Mouse (Mus musculus) thymus, postnatal 4 days (tissue): ENCODE measurements at regions not wholly inside any gene's neighbourhood (a gene's known extent, or its start where the extent isn't known, plus 50 kb on each side); places are given as distances from the start of the nearest gene placed in this dataset.

Experiments
- DNase-seq: peaks from one replicate; pipeline ENCODE4 v3.0.0; 2021

DNA sequence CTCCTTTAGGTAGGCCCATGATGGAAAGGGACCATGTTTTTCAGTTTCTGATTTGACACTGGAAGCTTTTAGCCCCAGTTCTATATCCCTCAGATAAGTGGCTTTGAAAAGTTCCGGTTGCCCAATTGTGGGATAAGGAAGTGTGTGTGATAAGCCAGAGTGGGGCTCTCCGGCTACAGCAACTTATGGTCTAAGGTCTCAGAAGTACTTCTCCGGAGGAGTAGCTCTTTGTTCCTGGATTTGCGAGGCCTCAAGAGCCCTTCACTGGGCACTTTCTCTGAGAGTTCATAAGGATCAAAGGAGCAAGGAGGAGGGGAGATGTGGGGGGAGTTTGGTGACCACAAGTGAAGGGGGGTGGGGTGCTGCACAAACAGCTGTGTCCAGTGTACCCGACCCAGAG is 118.3 kb upstream of the Id2 start:
- DNase-seq, result no peak

DNA sequence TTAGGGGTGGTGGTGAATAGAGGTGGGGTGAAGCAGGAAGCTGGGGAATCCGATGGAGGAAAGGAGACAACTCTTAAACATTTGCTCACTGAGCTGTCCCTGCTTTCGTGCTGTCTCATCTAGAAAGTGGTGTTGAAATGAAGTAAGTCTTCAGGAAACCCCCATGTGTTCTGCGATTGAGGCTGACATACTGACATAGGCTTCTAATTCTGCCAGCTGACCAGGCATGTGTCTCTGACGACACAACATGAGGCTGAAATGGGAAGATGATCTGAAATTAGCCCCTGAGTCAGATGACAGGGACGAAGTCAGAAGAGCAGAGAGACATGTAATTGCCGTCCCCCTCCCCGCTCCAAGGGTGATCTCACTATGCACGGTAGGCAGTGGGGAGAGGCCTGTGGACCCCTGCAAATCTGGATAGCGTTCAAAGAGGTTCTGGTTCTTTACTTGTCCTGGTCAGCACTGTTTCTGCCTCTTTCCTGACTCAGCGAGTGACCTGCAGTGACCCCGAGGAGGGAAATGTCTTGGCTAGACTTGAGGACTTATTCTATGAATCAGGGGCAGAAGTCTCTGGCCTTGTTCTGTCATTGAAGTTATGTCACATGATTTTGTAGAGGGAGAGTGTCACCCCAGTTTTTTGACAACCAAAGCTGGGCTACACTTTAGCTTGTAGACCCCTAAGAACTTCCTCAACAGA is 117.0 kb upstream of the Id2 start:
- DNase-seq, result no peak

DNA sequence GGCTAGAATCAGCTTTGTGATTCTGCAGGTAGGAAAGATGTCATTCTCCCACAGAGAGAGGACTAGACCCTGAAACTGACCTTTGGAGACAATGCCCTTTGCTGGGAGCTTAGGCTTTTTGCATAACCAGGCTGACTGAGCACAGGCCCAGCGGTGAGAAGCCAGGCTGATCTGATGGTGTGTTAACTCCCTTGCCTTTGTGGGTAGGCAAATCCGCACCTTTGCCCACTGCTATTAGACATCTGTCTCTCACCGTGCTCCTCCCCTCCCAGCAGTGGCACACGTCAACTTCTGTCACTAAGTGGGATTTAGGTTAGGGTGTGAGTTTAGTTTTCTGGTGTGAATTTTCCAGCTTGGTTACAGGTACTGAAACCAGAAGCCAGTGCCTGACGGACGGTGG is 114.4 kb upstream of the Id2 start:
- DNase-seq, result no peak

DNA sequence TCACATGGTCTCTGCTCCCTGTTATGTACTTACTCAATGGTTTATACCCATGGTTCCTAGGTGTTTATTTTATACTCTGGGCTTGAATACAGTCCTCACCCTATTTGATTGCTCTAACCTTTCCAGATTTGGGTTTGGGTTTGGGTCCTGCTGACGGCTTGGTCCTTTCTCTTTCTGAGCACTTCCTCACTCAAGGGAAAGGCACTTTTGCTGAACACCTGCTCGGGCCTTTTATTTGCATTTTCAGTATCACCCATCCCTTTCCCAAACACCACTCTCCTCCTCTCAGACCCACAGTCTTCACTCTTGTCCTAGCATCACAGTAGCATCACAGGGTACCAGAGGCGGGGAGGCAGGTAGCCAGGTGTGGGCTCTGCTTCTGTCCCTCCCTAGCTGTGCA is 113.7 kb upstream of the Id2 start:
- DNase-seq, result no peak

DNA sequence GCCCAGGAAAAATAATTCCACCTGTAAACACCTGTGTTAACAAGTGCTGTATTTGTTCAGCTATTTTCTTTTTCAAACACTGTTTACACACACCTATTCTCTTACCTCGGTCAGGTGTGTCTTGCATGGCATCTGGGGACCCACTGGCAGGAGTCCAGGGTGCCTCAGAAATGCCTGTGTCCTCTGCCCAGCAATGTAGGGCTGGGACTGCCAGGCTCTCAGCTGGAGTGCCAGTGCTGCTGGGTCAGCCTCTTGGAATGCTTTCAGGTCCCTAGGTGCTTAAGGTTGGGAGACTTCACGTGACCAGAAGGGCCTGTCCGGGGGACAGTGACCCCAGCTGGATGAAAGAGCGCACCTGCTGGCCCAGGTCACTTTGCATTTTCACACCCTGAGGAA is 112.4 kb upstream of the Id2 start:
- no peak for DNase-seq

DNA sequence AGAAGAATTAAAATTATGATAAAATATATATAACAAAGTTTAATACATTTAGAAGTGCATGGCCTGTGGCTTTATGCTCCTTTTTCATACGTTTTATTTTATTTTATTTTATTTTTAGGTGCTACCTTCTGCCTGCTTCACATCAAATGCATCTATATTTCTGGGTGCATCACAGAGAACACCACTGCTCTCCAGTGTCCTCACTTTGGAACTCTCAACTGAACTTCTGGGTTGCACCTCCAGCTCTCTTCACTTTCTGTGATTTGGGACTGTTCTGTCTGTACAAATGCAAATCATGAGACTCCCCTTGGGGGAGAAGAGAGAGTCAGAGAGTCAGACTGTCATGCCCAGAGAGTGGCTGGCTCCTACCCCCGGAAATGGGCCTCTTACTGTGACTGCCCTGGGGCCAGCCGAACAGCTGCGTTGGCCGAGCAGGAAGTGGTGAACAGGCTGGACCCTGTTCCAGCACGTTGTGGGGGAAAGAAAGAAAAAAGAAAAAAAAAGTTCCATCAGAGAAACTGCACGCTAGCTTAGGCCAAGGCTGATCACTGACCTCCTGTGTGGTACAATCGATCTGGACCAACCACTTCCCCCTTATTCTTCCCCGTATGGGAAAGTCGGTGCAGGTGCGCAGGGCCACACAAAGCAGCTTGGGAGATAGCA is 111.9 kb upstream of the Id2 start:
- no peak for DNase-seq

DNA sequence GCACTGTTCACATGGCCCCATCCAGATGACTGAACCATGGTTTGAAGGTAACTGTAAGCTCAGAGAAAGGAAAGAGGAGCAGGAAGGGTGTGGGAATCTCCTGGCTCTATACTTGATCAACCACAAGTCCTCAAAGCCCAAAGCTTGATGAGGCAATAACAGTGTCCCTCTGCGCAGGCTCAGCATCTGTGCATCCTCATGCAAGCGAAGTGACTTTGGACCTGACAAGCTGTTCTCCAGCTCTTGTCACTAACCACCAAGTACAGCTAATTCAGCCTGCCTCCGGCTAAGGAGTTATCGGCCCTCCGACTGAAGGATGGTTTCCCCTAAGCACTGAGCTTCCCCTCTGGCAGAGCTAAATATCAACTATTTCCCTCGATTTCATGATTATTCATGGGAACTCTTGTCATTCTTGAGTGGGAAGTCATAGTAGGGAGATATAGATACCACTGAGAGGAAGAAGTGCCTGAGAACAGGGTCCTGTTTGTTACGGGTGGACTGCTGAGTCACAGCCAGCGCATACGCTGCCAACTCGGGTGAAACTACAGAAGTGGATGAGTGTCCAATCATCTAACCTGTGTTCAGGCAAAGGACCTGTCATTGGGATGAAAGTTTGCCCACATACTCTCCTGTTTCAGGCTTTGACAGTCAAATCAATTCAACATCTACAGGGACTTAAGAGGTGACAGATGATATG is 106.6 kb upstream of the Id2 start:
- DNase-seq, result no peak

DNA sequence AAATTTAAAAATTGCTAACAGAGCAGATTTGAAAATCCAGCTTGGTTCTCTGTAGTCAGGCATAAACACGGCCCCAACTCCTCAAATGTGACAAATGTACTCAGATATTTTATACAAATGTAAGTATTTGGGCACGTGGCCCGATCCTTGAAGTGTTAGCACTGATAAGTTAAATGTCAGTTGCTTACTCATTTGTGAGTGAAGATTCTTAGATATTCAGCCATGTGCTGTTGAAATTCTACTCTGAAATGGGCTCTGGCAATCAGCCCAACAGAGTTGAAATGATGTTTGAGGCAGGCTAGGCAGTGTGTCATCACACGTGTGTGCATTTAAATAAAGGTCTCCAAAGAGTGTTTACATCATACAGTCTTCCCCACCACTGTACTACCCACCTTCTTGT is 103.2 kb upstream of the Id2 start:
- DNase-seq, result no peak

DNA sequence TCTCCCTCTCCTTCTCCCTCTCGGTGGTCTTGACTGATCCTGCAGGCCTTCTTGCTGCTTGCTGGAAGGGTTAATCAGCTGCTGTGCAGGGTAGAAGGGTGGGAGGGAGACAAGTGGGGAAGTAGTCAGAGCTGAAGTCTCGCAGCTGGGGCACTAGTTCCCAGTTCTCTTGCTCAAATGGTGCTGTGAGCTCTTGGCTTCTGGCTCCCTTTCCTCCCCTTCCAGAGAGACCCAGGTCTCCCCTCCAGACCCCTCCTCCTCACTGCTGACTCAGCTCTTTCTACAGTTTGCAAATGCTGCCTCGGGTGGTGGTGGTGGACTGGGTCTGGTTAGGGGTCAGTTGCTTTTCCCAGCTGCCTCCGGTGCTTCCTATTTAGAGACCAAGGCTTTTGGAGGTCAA is 100.8 kb upstream of the Id2 start:
- no peak for DNase-seq

DNA sequence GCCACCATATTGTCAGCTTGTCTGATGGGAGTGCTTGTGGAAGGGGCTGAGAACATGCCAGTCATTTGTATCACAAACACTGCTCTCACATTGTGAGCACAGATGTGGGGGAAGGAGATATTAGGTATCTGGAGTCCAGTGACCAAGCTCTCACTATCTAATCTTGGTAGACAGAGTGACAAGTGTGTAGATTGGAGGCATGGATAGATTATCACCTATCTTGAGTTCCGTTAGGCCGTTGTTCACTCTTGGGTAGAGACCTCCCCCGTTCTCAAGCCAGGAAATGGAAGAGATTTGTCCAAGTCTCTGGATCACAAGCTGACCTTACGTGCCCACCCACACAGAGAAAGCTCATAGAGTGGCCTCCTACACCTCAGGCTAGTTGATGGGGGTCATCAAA is 99.1 kb upstream of the Id2 start:
- no peak for DNase-seq

DNA sequence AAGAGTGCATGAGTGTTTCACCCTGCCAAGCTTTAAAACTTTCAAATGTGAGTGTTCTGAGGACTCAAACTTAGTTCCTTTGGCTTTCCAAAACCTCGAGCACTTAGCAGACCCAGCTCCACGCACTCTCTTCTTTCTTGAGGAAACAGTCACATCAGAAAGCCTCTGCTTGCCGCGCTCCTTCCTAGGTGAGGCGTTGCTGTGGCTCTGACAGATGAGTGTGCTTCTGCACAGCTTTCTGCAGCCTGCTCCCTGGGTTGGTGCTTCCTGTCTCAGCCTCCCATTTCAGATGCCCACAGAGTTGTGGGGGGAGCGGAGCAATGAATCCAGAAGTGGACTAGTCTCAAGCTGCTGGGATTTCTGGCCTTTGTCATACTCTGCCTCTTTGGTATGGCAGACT is 95.3 kb upstream of the Id2 start:
- DNase-seq, result peak; percentile 48

DNA sequence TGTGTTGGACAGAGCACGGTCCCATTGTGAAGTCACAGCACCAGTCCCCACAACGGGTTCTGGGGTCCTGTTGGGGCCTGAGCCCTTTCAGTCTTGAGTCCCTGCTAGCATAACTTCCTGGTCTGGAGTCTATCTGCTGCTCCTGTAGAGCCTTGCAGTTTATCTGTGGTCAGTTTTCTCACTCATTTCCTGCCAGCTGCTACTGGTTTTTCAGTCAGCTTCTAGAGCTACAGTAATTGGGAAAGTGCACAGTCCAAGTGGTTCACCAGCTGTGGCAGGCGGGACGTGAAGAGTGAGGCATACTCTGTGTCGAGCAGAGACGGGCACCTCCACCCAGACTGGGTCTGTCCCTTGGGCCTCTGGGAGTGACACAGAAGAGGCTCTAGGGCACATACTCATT is 93.4 kb upstream of the Id2 start:
- DNase-seq, result peak; percentile 64

DNA sequence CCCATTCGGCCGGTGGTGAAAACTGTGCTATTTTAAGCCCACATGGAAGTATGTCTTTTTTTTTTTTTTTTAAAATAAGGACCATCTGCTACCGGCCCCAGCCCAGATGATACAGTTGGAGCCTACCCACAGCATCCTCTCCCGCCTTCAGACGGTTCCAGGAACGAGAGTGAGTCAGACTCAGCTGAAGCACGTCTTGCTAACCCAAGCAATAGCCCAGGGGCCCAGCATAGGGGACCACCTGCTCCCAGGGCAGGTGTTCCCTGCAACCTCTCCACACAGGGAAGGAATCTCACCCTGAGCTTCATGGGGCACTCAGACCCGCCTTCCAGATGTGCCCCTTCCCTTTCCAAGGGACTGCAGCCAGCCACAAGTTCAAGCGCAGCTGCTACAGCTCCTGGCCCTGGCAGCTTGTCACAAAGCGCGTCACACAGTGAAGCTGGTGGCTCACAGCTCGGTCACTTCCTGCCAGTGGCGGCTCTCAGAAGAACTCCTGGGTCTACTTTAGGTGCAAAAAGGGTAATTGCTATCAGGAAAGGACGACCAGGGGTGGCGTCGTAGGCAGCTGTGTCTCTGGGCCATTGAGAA is 92.3 kb upstream of the Id2 start:
- DNase-seq, result peak; percentile 76

DNA sequence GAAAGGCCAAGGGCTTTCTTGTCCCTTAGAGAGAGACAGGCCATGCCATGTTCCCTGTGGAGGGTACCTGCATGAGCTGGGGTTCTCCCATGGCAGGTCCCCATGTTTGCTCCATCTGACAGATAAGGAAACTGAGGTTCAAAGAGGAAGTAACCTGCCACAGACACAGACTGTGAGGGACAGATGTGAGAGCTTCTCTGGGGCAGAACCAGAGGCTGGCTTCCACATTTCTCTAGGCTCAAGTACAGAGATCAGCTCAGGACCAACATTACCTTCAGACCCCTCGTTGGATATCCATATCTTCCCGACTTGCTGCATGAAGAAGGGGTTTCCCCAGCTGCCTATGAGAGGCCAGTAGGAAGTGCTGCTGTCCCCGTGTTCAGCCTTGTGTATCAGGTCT is 91.6 kb upstream of the Id2 start:
- no peak for DNase-seq

DNA sequence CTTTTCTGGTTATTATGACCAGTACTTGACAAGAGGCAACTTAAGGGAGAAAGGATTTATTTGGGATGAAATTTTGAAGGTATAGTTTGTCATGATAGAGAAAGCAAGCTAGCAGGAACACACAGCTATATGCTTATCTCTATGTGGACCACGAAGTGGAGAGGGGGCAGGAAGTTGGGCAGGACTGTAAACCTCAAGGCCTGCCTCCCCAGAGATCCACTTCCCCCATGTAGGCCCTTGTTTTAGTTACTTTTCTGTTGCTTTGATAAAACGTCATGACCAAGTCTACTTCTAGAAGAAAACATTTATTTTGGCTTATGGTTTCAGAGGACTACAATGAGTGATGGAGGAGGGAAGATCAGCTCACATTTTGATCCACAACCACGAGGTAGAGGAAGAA is 90.3 kb upstream of the Id2 start:
- no peak for DNase-seq

DNA sequence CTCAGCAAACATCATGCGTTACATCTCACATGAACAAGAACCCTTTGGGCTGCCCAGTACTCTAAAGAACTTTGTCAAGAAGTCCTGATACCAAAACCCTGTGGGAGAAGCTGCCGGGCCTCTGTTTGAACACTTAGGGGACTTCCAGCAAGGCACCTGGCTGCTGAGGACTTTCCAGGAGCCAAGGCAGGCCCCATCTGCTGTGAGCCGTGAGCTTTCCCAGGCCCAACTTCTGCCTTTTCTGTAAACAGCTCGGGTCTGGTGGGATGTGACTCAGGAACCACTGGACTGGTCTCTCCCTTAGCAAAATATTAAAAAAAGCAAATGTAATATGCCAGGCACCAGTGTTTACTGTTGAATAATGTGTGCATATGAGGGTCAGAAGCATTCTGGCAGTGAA is 85.7 kb upstream of the Id2 start:
- no peak for DNase-seq

DNA sequence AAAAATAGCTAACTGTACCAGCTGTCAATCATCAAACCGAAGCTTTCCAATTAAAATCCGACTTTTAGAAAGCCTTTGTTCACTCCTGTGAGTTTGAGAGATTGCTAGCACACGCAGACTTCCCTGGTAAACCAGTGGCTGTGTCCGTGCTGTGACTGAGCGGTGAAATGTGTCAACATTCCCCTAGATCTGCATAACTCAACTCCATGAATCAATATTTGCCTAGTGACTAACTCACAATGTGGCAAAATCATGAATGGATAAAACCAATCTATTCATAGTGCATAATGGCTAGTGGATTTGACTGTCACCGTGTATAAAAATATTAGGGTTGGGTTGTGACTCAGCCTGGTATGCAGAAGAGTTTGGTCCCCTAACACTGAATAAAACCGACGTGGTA is 84.4 kb upstream of the Id2 start:
- no peak for DNase-seq

DNA sequence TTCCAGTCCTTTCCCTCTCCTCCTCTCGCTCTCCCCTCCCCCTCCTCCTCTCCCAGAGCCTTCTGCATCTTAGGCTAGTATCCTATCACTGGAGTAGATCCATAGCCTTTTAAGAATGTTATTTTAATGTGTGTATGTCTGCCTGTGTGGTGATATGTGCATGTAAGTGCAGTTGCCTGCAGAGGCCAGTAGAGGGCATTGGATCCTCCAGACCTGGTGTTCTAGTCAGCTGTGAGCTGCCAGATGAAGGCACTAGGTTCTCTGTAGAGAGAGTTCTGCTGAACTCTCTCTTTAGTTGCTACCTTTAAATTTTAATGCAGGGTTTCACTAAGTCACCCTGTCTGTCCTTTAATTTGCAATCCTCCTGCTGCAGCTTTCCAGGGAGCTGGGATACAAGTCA is 83.9 kb upstream of the Id2 start:
- DNase-seq, result peak; percentile 23

DNA sequence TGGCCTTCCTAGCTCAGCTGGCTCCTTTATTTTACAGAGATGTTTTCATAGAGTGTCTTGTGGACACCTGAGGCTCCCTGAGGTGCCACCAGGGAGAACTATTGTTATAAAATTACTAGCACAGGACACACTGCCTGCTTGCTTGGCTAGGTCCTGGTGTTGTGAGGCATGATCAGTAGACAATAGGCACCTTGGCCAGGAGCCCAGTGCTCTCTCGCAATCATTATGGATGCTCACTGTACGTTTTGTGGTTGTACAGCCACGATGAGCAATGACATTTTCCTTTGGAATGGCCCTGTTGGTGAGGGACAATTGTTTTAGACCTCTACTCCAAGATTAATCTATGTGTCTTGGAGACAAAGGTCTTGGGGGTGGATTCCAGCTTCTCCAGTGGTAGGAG is 83.3 kb upstream of the Id2 start:
- DNase-seq, result no peak

DNA sequence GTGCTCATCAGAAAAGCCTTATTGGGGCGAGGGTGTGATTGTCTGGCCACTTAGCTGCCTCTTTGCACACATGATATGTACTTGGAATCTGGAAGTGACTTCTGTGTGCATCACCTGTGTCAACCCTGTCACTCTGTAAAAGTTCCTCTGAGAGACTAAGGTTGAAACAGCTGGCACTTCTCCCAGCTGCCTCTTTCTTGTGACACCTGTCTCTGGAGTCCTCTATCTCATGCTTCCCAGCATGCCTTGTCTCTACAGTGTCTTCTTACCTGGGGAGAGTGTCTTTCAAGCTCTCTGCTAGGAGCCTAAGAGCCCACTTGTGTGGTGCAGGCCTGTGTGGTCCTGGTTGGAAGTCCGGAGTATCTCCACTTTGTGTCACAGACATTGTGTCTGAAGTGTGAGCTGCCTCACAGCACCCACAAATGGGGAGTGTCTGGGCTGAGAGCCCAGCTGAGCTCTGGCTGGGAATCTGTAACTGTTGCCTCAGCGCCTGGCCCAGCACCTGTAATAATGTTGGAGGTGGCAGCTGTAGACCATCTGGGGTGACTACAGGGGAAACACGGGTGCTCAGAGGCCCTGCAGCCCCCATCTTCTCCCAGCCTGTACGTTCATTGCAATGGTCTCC is 81.7 kb upstream of the Id2 start:
- DNase-seq, result peak; percentile 58

DNA sequence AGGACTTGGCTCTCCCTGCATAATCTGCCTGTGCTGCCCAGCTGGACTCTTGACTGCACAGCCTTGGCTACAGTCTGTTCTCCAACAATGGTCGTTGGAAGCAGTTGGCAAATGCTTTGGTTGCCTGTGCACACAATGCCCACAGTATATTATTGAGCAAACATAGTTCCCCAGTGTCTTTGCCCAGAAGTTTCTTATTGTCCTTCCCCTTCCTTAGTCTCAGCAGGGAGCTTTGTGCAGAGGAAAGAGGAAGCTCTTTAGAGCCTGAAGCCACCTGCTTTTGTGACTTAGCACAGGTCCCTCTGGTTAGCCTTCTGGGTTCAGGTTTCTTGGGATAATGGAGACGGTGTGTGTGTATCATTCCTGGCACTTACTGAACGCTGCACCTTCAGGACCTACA is 80.9 kb upstream of the Id2 start:
- no peak for DNase-seq

DNA sequence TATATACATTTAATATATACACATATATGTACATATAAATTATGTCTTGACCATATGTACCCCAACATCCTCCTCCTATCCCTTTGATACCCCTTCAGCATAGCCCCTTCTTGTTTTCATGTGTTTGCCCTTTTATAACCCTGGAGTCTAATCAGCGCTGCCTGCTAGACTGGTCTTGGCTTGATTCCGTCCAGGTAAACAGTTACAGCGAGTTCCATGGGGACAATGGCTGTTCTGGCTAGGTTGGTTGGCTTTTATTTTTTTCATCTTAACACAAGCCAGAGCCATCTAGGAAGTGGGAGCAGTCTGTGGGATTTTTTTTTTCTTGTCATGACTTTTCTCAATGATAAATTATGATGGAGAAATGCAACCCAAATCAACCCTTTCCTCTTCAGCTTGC is 79.6 kb upstream of the Id2 start:
- no peak for DNase-seq

DNA sequence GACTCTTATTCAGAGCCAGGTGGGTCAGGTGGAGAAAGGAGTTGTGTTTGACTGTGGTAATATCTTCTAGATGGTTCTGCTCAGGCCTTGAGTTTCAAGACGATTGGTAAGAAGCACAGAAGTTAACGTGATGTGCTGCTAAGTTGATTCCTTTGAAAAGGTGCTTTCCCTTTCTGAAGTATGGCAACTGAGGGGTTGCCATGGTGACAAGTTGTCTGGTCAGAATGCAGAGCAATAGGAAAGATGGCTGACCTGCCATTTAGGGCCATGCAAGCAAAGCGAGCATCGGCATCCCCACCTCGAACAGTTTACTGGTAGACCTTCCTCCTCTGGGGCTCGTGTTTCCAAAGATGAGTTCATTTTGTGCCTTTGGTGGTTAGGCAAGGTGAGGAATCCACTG is 76.1 kb upstream of the Id2 start:
- no peak for DNase-seq

DNA sequence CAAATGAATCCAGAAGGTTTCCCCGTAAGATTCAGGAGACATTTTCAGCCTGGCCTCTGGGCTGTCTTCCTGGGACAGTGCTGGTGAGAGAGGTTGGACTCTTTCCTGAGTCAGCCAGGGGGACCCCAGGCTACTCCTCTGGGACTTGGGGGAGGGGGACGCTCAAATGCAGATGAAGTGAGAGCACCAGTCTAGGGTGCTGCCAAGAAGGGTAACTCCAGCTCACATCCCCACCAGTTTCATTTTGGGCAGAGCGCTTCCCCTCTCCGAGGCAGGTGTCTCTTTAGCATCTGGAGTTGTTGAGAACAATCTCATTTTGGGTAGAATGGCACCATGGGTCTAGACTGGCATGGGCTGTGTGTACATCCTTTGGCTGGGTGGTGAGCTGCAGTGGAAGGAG is 75.5 kb upstream of the Id2 start:
- no peak for DNase-seq
